Mouse (Mus musculus) cerebellum, adult 2 months (tissue): Measurements from ENCODE around the gene Ubap2l. TPM values are rescaled to one million over a fixed set of nuclear protein-coding genes. Genes with fewer than 3 reads are reported as not detected.

ENCODE experiments used
- DNase-seq, 2 experiments: peaks; one replicate each; pipeline ENCODE4 v3.0.0; 2021
- H3K27ac ChIP-seq: fragments of 200-500 bp; 2 replicates; pipeline ENCODE4 v1.5.1; 2012; ENCODE audit warnings: low read length, control low read depth, inconsistent platforms; ENCODE audit not compliant: insufficient read depth
- H3K27me3 ChIP-seq: fragments of 200-500 bp; 2 replicates; pipeline ENCODE4 v1.6.1; 2012; ENCODE audit warnings: inconsistent platforms, mild to moderate bottlenecking, low read length, moderate library complexity; ENCODE audit not compliant: control insufficient read depth, insufficient read depth
- H3K4me1 ChIP-seq: fragments of 200-500 bp; 2 replicates; pipeline ENCODE4 v1.6.1; 2011; ENCODE audit warnings: low read length; ENCODE audit not compliant: control insufficient read depth, insufficient read depth
- H3K4me3 ChIP-seq: fragments of 200-500 bp; replicated peaks from 2 replicates; pipeline ENCODE3; 2011; ENCODE audit warnings: mild to moderate bottlenecking, low read depth, low read length, control low read depth; ENCODE audit not compliant: insufficient read depth
- CTCF ChIP-seq: fragments of 200-500 bp; IDR thresholded peaks from 2 replicates; pipeline ENCODE4 v1.5.1; 2011; ENCODE audit warnings: low read depth, mild to moderate bottlenecking, control low read depth, low read length, moderate library complexity, borderline replicate concordance; ENCODE audit not compliant: insufficient read depth
- POLR2A ChIP-seq: fragments of 200-500 bp; IDR thresholded peaks from 2 replicates; pipeline ENCODE4 v1.6.1; 2011; ENCODE audit warnings: low read length, control low read depth, borderline replicate concordance; ENCODE audit not compliant: insufficient read depth
- WGBS: fragments of 180-500 bp; shearing (Covaris S2); methylation state at CpG from one replicate; pipeline ENCODE4 v1.1.7; 2018; 5-methylcytosine and 5-hydroxymethylcytosine counted together
- polyA plus RNA-seq: library from polyadenylated mRNA; depleted of rRNA; stranded (reverse); fragments of >200 nt; gene quantifications from 2 replicates; pipeline ENCODE4 v1.2.3, GENCODE M21; 2012

The Ubap2l gene
- polyA plus RNA-seq, 1 experiment, result 90.4 TPM

DNA sequence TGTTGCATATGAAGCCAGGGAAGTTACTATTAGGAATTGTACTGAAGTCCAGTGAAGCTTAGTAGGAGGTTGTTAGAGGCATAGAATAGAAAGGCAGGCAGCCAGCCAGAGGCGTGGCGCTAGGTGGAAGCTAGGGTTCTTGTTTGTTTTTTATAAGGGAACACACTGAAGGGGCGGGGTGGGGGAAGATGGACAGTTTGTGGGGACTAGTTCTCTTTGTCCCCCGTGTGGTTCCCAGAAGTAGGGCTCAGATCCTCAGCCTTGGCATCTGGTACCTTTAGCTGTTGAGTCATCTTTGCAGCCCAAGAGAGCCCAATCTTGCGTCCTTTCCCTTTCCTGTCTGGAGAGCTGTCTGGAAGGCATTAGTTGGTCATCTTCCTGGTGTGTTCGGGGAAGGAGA, 32.9 kb upstream of the Ubap2l start:
- H3K27me3 ChIP-seq, result no peaks in the 10 kb centered on the region
- 58% methylated on average over 6 of the region's 6 CpGs for WGBS
- H3K4me1 ChIP-seq, result peaks cover 17% of the 10 kb centered on the region
- no peak overlapping the region for H3K27ac ChIP-seq
- no peak for TF ChIP-seq POLR2A
- no peak for TF ChIP-seq CTCF
- H3K4me3 ChIP-seq, result no peak overlapping the region
- no peak for DNase-seq

DNA sequence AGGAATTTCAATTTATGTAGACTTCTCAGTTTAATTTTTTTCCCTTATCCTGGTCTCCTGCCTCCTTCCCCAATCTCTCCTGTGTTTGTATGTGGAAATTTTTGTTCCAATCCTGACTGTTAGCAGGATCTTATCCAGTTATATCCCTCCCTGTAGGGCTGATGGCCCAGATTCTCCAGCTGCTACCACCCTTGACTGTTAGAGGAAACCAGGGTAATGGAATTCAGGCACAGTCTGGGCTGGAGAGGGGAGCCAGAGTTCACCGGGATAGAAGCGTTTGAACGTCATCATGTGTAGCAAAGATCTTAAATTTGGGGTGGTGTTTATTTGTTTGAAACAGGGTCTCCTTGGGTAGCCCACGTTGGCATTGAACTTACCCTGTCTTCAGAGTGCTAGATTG, 32.4 kb upstream of the Ubap2l start:
- DNase-seq, result no peak
- H3K4me3 ChIP-seq, result no peak overlapping the region
- TF ChIP-seq CTCF, result no peak
- TF ChIP-seq POLR2A, result no peak
- peaks cover 17% of the 10 kb centered on the region for H3K4me1 ChIP-seq
- H3K27ac ChIP-seq, result no peak overlapping the region; the same call in 1 of the 2 replicates
- H3K27me3 ChIP-seq, result no peaks in the 10 kb centered on the region
- 56% methylated on average over 4 of the region's 4 CpGs for WGBS

DNA sequence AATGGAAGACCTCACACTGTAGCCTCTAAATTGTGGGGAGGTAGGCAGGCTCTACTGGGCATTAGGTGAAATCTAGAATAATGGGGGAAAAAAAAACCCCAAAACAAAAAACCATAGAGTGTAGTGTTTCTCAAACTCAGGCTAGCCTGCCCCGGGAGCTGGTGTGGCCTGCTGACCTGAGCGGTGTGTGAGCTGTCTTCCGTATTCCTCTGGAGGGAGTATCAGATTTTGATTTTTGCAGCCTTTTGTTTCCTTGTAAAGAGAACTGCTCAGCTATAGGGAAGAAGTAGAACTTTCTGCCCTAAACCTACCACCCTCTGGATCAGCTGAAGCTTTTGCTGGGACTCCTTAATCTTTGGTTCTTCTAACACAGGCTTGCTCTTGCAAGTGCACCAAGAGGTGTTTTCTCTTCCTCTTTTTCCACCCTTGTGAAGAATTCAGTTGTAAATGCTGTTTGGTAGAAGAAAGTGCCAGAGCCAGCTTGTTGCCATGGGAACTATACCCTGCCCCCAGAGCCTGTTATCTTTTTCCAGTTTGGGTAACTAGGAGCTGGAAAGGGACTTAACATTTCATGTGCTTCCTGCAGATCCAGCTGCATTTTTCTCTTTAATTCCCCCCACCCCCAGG, 31.4 kb upstream of the Ubap2l start:
- Histone ChIP-seq H3K27ac (no peak overlapping the region), H3K27me3 (no peaks in the 10 kb centered on the region), H3K4me3 (no peak overlapping the region), H3K4me1 (peaks cover 17% of the 10 kb centered on the region)
- TF ChIP-seq CTCF (no peak), POLR2A (no peak)
- DNase-seq, result no peak
- WGBS, result 52% methylated on average over 3 of the region's 3 CpGs

DNA sequence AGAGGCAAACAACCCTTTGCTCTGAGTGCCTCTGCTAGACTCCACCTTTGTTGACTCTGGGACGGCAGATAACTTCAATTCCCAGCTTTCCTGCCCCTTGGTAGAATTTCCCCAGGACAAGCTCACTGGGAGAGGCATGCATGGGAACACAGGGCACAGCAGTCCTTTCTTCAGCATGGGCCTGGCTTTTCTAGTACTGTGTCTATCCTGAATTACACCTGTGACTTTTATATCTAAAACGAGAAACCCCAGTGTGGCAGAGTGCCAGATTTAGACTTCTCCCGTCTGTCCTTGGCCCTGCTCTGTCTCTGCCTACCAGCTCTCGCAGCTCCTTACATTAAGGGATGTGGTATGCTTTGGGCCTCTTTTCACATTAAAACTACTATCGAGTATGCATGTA, 30.6 kb upstream of the Ubap2l start:
- Histone ChIP-seq H3K27me3 (no peaks in the 10 kb centered on the region), H3K4me3 (no peak overlapping the region), H3K4me1 (peaks cover 17% of the 10 kb centered on the region), H3K27ac (no peak overlapping the region)
- peak in 1 of 2 experiments; percentile 49 for DNase-seq
- TF ChIP-seq POLR2A, result no peak
- TF ChIP-seq CTCF, result no peak
- WGBS, result 28% methylated on average over 5 of the region's 5 CpGs

DNA sequence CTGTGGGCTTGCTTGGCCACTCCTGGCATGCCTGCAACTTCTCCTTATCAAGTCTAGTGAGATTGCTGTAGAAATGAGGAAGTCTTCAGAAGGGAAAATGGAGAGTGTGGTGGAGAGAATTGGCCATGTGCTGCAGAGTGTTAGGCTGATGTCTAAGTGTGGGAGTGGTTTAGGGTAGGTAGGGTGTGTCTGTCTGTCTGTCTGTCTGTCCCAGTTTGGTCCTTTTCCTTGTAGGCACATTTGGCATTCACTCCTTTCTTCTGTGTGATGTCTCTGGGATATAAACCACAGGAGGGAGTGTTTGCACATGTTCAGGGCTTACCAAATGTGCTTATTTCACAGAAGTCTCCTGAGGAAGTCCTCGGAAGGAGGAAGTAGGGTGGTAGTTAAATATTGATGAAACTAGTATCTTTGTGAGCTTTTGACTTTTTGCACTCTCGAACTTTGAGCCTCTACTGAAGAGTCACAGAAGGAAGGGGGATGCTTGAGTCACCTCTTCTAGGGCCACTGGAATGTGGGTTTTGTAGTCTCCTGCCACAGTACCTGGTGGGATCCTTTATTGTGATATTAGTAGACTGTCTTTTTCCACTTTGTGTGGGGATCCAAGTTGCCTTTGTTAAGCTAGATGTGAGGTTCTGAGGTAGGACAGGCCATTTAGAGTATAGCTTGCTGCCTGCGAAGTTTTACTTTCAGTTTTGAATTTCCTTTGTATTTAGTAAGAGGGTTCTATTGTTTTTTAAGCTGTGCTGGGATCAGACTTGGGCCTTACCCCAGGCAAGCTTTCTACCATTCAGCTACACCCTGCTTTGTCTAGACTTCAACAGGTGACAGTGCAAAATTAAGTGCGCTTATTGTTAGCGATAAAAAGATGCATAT, 29.2 kb upstream of the Ubap2l start:
- no peak for DNase-seq
- Histone ChIP-seq H3K4me3 (no peak overlapping the region), H3K27ac (no peak overlapping the region), H3K4me1 (peaks cover 17% of the 10 kb centered on the region), H3K27me3 (no peaks in the 10 kb centered on the region)
- TF ChIP-seq CTCF (no peak), POLR2A (no peak)
- WGBS, result 79% methylated on average over 5 of the region's 5 CpGs

DNA sequence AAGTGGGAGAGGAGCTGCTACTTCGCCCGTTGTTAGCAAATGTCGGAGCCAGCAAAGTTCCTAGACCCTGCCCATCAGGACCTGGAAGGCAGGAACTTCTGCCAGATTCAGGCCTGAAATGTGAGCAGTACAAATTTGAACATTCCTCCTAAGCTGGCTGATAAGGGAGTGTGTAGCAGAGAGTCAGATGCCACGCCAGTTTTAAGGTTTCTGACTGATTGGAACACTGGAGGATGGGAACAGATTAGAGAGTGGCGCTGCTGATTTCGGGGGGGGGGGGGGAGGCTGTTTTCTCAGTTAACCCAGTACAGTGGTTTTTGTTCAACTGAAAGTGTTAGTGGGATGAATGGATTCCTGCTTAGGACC, 28.1 kb upstream of the Ubap2l start:
- H3K4me1 ChIP-seq, result peaks cover 17% of the 10 kb centered on the region
- peak overlapping the region; percentile 80 for H3K4me3 ChIP-seq
- H3K27ac ChIP-seq, result 0 out of 2 replicates have a peak overlapping the region, but pooled peaks have one; percentile 36
- no peaks in the 10 kb centered on the region for H3K27me3 ChIP-seq
- TF ChIP-seq POLR2A (no peak), CTCF (no peak)
- DNase-seq, result no peak
- WGBS, result under 1% methylated on average over 6 of the region's 6 CpGs

DNA sequence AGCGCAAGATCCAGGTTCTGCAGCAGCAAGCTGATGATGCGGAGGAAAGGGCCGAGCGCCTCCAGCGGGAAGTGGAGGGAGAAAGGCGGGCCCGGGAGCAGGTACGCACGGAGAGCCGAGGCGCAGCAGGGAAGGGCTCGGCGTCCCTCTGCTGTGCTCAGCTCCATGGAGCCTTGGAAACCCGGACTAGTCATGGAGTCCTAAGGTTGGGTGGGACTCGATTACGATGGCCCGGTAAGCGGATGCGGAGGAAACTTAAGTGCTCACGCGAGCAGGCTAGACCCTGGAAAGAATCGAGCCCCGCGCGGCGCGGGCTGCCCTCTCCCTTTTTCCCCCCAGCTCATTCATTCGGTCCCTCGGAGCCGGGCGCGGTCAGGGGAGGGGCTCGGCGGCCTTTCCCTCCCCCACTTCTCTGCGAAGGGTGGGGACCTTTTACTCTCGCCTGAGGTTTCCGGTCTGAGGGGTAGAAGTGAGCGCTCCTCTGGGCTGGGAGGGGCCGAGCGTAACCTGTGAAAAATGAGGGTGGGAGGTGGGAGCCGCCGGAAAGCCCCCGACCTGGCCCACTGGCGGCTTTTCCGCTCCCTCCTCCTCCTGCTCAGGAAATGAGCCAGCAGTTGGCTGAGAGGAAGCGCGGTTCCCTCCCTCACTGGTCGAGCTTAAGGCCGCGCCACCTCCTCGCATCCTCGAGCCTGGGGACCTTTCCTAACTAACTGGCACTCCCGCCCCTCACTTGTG, 27.5 kb upstream of the Ubap2l start:
- Histone ChIP-seq H3K4me1 (peaks cover 12% of the 10 kb centered on the region), H3K4me3 (peak overlapping the region; percentile 80), H3K27ac (peak overlapping the region; percentile 36; the same call in 1 of the 2 replicates), H3K27me3 (no peaks in the 10 kb centered on the region)
- TF ChIP-seq CTCF (no peak), POLR2A (no peak)
- WGBS, result under 1% methylated on average over 52 of the region's 53 CpGs
- peak; percentile 40 to 41 for DNase-seq
